Mouse (Mus musculus) liver, embryonic 16.5 days (tissue): Measurements from ENCODE around the gene Tshz3. TPM values are rescaled to one million over a fixed set of nuclear protein-coding genes. Genes with fewer than 3 reads are reported as not detected.

ENCODE experiments used
- ATAC-seq: fragments of 200-750 bp; cut with Nextera tagmentation; 2 replicates; pipeline ENCODE4 v1.8.0; 2017; ENCODE audit warnings: low read depth, mild to moderate bottlenecking, moderate number of reproducible peaks, moderate library complexity
- H3K27ac ChIP-seq: fragments of 300-500 bp; sonication (generic); 2 replicates; pipeline ENCODE4 v1.5.1; 2014; ENCODE audit warnings: mild to moderate bottlenecking, low read length
- H3K27me3 ChIP-seq: fragments of 300-500 bp; sonication (generic); 2 replicates; pipeline ENCODE4 v1.6.1; 2014; ENCODE audit warnings: low read depth, low read length, mixed read lengths; ENCODE audit not compliant: control insufficient read depth, insufficient read depth
- H3K36me3 ChIP-seq: fragments of 300-500 bp; sonication (generic); 2 replicates; pipeline ENCODE4 v1.6.1; 2014; ENCODE audit warnings: mild to moderate bottlenecking; ENCODE audit not compliant: control insufficient read depth, insufficient read depth
- H3K4me1 ChIP-seq: fragments of 300-500 bp; sonication (generic); 2 replicates; pipeline ENCODE4 v1.6.1; 2014; ENCODE audit warnings: low read depth, low read length, mixed read lengths; ENCODE audit not compliant: control insufficient read depth
- H3K4me2 ChIP-seq: fragments of 300-500 bp; sonication (generic); 2 replicates; pipeline ENCODE4 v1.6.1; 2014; ENCODE audit warnings: low read depth, low read length, mixed read lengths
- H3K4me3 ChIP-seq: fragments of 300-500 bp; sonication (generic); 2 replicates; pipeline ENCODE4 v1.5.1; 2014; ENCODE audit warnings: low read depth, mild to moderate bottlenecking, low read length
- H3K9ac ChIP-seq: fragments of 300-500 bp; sonication (generic); 2 replicates; pipeline ENCODE4 v1.6.1; 2014; ENCODE audit warnings: low read depth, low read length
- H3K9me3 ChIP-seq: fragments of 300-500 bp; sonication (generic); replicated peaks from 2 replicates; pipeline ENCODE4 v1.6.1; 2016; ENCODE audit warnings: low read length; ENCODE audit not compliant: control insufficient read depth
- WGBS: fragments of 180-500 bp; shearing (Covaris S2); extraction: QIAGEN DNeasy Blood & Tissue Kit; methylation state at CpG from one replicate; pipeline ENCODE4 v1.1.7; 2014; ENCODE audit not compliant: insufficient replicate concordance; 5-methylcytosine and 5-hydroxymethylcytosine counted together
- polyA plus RNA-seq: library from polyadenylated mRNA; unstranded; fragments of >200 nt; fragmentation: Nextera tagmentation; extraction: Ambion mirVana; gene quantifications from 2 replicates; pipeline ENCODE4 v1.2.1, GENCODE M21; 2015

The Tshz3 gene
- polyA plus RNA-seq, 1 experiment from 2014 or later: 0.67 TPM

GRCm38 (mm10) chr7:36678510-36678909 lies 19.4 kb upstream of the Tshz3 start:
- H3K27ac ChIP-seq: no peak overlapping the region
- H3K36me3 ChIP-seq: no peaks in the 10 kb centered on the region
- no peak overlapping the region for H3K4me2 ChIP-seq
- WGBS: 9% methylated on average over 10 of the region's 10 CpGs
- no peak overlapping the region for H3K4me3 ChIP-seq
- no peaks in the 10 kb centered on the region for H3K9me3 ChIP-seq
- H3K27me3 ChIP-seq: peaks cover 21% of the 10 kb centered on the region
- no peaks in the 10 kb centered on the region for H3K4me1 ChIP-seq
- H3K9ac ChIP-seq: no peak overlapping the region
- no peak for ATAC-seq

GRCm38 (mm10) chr7:36679031-36679618 lies 18.8 kb upstream of the Tshz3 start:
- 7% methylated on average over 9 of the region's 9 CpGs for WGBS
- Histone ChIP-seq H3K4me2 (no peak overlapping the region), H3K27ac (no peak overlapping the region), H3K9ac (no peak overlapping the region), H3K4me3 (no peak overlapping the region), H3K4me1 (no peaks in the 10 kb centered on the region), H3K36me3 (no peaks in the 10 kb centered on the region), H3K27me3 (peaks cover 21% of the 10 kb centered on the region), H3K9me3 (no peaks in the 10 kb centered on the region)
- no peak for ATAC-seq

GRCm38 (mm10) chr7:36679866-36680458 lies 18.0 kb upstream of the Tshz3 start:
- Histone ChIP-seq H3K27ac (no peak overlapping the region), H3K27me3 (peaks cover 21% of the 10 kb centered on the region), H3K9ac (no peak overlapping the region), H3K36me3 (no peaks in the 10 kb centered on the region), H3K9me3 (no peaks in the 10 kb centered on the region), H3K4me1 (no peaks in the 10 kb centered on the region), H3K4me3 (no peak overlapping the region), H3K4me2 (no peak overlapping the region)
- ATAC-seq: no peak
- 4% methylated on average over 18 of the region's 18 CpGs for WGBS

GRCm38 (mm10) chr7:36687508-36687907 lies 10.4 kb upstream of the Tshz3 start:
- ATAC-seq: no peak
- Histone ChIP-seq H3K9me3 (no peaks in the 10 kb centered on the region), H3K4me3 (no peak overlapping the region), H3K27ac (no peak overlapping the region), H3K4me2 (no peak overlapping the region), H3K36me3 (no peaks in the 10 kb centered on the region), H3K4me1 (no peaks in the 10 kb centered on the region), H3K27me3 (peaks cover 21% of the 10 kb centered on the region), H3K9ac (no peak overlapping the region)
- WGBS: 56% methylated on average over 1 of the region's 1 CpGs

GRCm38 (mm10) chr7:36689049-36689793 lies 8.7 kb upstream of the Tshz3 start:
- 44% methylated on average over 7 of the region's 7 CpGs for WGBS
- no peak for ATAC-seq
- Histone ChIP-seq H3K27ac (no peak overlapping the region), H3K9ac (no peak overlapping the region), H3K27me3 (peaks cover 38% of the 10 kb centered on the region), H3K9me3 (no peaks in the 10 kb centered on the region), H3K4me3 (no peak overlapping the region), H3K4me1 (no peaks in the 10 kb centered on the region), H3K36me3 (no peaks in the 10 kb centered on the region), H3K4me2 (no peak overlapping the region)

GRCm38 (mm10) chr7:36690551-36690950 lies 7.4 kb upstream of the Tshz3 start:
- H3K36me3 ChIP-seq: no peaks in the 10 kb centered on the region
- H3K27me3 ChIP-seq: peaks cover 52% of the 10 kb centered on the region
- no peak overlapping the region for H3K4me3 ChIP-seq
- H3K4me1 ChIP-seq: no peaks in the 10 kb centered on the region
- H3K4me2 ChIP-seq: no peak overlapping the region
- no peaks in the 10 kb centered on the region for H3K9me3 ChIP-seq
- 3% methylated on average over 17 of the region's 19 CpGs for WGBS
- H3K27ac ChIP-seq: no peak overlapping the region
- ATAC-seq: no peak
- no peak overlapping the region for H3K9ac ChIP-seq

- no peak for ATAC-seq
- Histone ChIP-seq H3K9me3 (no peaks in the 10 kb centered on the region), H3K36me3 (no peaks in the 10 kb centered on the region), H3K27ac (no peak overlapping the region), H3K9ac (no peak overlapping the region), H3K4me1 (no peaks in the 10 kb centered on the region), H3K4me3 (no peak overlapping the region), H3K4me2 (no peak overlapping the region), H3K27me3 (peaks cover 62% of the 10 kb centered on the region)
- WGBS: 3% methylated on average over 14 of the region's 14 CpGs
Measured at GRCm38 (mm10) chr7:36691617-36692016, 6.3 kb upstream of the Tshz3 start.

- Histone ChIP-seq H3K27me3 (peaks cover 70% of the 10 kb centered on the region), H3K27ac (no peak overlapping the region), H3K4me1 (no peaks in the 10 kb centered on the region; the same call in 1 of the 2 replicates), H3K36me3 (no peaks in the 10 kb centered on the region), H3K9me3 (no peaks in the 10 kb centered on the region), H3K4me3 (no peak overlapping the region), H3K9ac (no peak overlapping the region), H3K4me2 (no peak overlapping the region)
- ATAC-seq: no peak
- WGBS: 5% methylated on average over 5 of the region's 5 CpGs
Measured at GRCm38 (mm10) chr7:36692381-36692780, 5.5 kb upstream of the Tshz3 start.

- H3K27ac ChIP-seq: no peak overlapping the region
- no peak for ATAC-seq
- H3K27me3 ChIP-seq: peaks cover 77% of the 10 kb centered on the region
- no peak overlapping the region for H3K9ac ChIP-seq
- H3K4me1 ChIP-seq: no peaks in the 10 kb centered on the region; the same call in 1 of the 2 replicates
- no peak overlapping the region for H3K4me2 ChIP-seq
- H3K9me3 ChIP-seq: no peaks in the 10 kb centered on the region
- H3K4me3 ChIP-seq: no peak overlapping the region
- 32% methylated on average over 3 of the region's 3 CpGs for WGBS
- no peaks in the 10 kb centered on the region for H3K36me3 ChIP-seq
Measured at GRCm38 (mm10) chr7:36693081-36693480, 4.8 kb upstream of the Tshz3 start.
